Mouse (Mus musculus) brain, embryonic 18.5 days (tissue): ENCODE measurements around the gene Tmem273.

ENCODE experiments used
- DNase-seq: peaks from one replicate; pipeline ENCODE4 v3.0.0-alpha.2; 2012; ENCODE audit warnings: low read depth, low spot score

The Tmem273 gene

GRCm38 (mm10) chr14:32859831-32860569 lies 74.2 kb downstream of the Tmem273 start:
- DNase-seq, result no peak

- DNase-seq, result no peak
Measured at GRCm38 (mm10) chr14:32861149-32861581, 75.4 kb downstream of the Tmem273 start.

- DNase-seq, result no peak
Measured at GRCm38 (mm10) chr14:32861656-32862055, 75.9 kb downstream of the Tmem273 start.

- DNase-seq, result no peak
Measured at GRCm38 (mm10) chr14:32865331-32865730, 79.6 kb downstream of the Tmem273 start.
